Mouse (Mus musculus) brain, embryonic 18.5 days (tissue): ENCODE measurements around the gene Cfap65.

Source experiments
- DNase-seq: peaks from one replicate; pipeline ENCODE4 v3.0.0-alpha.2; 2012; ENCODE audit warnings: low read depth, low spot score

Gene Cfap65

DNA sequence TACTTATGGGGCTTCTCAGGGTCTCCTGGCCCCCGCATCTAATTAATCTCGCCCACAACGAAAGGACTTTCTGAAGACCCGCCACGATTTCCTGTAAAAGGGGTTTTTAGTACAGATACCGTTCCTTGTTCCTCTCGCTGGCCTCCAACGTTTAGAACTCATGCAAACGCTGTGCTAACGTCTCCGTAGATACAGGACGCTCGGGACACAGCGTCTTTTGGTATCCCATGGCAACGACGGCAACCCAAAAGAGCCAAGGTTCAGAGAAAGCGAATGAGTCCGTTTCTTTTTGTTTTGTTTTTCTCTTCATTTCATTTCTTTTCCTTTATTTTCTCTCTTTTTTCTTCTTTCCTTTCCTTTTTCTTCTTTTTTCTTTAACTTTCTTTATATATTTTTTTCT is at the start of gene Cfap65:
Gene Cfap65 (minus strand): TSS at position 198 of the 400 bp plus-strand sequence.
- DNase-seq: peak; percentile 60

DNA sequence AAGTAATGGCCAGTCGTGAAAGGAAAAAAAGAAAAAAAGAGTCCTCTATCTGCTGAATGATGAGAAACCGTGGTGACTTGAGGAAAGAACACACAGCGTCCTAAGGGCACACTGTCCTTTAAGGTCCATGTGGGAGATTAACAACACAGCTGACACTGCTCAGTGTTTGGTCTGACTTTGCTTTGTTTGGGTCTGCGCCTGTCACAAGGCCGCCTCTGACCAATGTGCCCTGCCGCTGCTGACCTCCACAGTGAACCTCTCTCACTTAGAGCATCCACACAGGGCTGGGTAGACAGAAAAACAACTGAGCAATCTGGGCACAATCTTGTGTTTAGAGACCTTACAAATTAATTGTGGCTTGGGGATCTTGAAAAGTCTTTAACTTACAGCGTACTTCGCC is 41.6 kb upstream of the Cfap65 start:
- DNase-seq: no peak

DNA sequence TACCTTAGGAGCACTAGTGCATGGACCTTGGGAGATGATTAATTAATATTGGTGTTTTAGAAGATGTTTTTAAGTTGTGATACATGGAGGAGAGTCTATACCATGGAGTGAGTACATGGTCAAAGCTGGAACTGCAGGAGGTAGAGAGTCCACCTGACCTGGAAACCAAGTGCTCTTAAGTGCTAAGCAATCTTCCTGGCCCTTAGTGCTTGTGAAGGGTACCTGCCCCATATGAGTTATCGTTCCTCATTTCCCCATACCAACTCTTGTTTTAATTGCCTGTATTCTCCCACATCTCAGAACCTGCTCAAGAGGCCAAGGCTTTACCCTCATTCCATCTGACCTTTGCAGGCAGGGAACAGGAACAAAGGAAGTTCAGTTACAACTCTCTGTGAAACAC is 40.5 kb upstream of the Cfap65 start:
- no peak for DNase-seq

DNA sequence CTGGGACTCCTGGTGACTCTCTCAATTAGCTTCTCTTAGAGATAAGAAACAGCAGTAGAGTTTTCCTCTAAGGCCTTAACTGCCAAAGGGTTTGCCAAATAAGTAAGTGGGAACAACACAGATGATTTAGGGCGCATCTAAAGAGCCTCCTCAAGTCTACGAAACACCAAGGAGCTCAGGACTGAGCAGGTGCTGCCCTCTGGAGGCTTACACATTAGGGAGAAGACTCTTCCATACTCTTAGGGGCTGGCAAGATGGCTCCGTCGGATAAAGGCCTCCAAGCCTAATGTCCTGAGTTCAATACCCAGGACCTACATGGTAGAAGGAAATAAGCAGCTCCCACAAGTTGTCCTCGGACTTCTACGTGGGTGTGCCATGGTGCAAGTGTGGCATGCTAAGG is 38.2 kb upstream of the Cfap65 start:
- DNase-seq: no peak

DNA sequence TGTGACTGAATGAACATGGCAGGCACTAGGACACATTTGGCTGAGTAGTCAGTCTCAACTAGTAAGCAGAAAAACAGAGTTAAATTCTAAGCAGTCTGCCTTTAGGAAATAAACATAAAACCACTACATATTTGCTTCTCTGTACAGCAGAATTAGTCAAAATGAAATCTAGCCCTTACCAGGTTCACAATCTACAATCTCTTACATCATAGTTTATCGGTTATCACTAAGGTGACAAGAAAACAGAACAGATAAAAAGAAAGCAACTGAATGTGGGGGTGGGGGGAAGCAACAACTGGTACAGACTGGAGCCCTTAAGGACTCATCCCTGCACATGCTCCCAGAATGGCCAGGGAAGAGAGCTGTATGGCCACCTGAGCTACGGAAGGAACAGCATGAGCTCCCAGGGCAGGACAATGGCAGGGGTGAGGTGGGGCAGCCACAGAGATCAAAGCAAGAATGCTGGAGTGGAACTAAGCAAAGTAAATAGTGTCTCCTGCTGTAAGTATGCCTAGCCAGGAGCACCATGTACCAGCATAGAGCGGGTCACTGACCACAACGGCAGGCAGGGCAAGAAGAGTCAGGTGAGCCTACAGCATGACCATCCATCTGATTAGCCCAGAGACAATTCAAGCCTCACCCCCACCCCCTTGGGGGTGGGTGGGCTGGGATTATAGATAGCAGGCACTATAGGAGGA is 36.1 kb upstream of the Cfap65 start:
- DNase-seq: no peak

DNA sequence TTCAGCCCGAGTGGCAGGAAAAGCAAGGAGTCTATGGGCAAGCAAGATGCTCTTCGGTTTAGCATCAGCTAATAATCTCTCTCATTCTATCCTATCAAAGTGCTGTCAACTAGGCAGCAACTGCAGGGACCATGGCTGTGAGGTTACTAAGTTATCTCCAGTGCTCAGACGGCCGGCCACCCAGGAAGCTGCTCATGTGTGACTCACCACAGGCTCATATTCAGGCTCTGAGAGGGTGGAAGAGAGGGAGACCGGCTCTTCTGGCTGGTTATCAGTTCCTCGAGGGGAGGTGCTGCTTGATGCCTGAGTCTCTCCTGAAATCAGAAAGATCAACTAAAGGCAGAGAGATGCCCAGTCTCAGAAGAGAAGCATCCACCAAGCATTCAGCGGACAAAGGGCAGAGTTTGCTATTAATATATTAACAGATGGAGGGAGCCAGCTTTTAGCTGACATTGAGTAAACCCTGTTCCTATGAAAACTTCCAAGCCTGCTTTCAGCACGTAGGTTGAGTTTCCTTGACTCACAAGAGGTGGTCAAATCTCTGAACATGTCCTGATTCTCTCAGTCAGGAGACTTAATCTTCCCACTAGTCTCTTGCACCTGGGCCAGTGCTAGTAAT is 32.7 kb upstream of the Cfap65 start:
- DNase-seq: no peak

DNA sequence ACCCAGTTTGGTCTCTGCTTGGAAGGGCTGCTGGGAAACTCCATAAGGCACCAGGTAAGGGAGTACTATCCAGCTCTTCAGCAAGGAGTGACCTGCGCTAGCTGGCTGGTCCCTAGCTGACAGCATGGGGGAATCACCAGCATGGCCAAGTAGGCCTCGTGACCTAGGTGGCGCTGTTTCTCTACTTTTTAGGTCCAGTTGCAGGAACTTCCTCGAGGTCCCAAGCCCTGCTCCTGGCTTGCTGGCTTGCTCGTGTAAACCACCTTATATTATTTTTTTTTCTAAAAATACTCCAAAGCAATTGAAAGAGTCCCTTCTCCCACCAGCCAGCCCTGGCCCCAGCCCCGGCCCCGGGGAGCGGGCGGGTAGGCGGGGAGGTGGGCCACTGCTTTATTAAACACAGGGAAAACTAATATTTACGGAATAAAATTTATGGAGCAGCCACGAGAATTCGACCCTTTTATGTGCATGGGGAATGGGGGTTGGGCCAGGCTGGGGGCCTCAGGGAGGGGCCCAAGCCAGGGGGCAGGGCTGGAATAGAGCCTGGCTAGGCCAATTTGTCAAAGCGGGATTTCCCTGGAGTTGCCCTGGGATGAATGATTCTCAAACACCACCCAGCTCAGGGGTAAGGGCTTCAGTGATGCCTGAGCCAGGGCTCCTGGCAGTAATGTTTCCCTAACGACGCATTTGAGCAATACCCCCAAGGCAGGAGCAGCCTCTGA is 29.3 kb upstream of the Cfap65 start:
- DNase-seq: peak; percentile 20

DNA sequence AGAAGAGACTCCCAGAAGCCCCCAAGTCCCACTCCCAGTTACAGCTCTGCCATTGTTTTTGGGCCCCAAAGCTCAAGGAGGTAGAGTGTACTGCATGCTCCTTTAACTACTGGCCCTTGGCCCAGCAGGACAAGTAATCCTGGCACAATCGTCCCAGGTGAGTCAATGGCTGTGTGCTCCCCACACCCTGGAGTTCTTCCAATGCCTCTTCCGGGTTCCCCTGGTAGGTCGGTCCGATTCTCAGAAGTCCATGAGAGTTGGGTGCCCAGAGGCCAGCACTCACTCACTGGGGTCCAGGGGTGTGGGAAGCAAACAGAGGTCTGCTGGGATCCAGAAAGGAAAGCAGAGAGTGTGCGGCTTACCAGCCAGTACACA is 27.4 kb upstream of the Cfap65 start:
- no peak for DNase-seq

DNA sequence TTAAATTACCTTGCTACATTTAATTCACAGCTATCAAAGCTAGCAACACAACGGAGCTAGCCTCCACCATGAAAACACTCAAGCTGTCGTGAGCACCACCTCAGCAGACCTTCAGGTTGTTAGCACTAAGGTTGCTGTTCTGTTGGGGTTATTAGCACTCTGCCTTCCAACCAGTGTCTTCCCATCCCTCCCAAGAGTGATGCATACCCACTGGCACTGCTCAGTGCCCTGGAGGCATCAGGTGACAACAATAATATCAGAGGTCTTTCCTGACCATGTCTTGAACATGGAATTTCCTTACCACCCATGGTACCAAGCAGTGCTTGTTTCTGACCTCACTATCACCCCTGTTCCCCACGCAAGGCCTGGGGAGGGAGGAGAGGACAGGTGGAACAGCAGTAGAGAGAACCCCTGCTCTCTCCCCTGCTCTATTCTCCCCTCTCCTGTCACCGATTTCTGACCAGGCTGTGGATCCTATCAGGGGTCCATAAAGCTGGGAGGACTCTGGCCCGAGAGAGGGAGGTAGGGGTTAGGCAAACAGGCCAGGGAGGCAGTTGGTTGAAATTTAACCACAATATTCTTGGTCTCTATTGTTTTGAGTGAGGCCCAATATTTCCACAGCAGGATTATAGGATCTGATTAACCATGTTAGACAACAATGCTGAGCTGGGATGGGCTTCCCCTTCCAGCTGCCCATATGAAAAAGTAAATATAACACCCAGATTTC is 26.9 kb upstream of the Cfap65 start:
- DNase-seq: no peak

DNA sequence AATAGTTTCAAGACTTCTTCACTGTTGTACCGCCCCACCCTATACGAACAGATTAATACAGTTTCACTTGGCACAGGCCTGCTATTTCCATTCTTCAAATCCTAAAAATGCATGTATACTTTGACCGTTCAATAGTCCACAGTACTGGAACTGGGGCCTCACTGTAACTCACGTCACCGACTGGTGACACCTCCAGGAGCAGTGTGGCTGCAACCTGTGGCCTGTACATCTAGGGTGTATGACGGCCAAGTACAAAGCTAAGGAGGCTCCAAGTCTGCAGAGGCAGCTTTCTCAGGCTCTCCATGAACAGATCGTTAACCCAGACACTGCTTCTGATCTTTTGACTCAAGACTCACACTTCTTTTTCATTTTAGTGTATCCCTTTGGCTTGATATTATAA is 26.3 kb upstream of the Cfap65 start:
- DNase-seq: no peak

DNA sequence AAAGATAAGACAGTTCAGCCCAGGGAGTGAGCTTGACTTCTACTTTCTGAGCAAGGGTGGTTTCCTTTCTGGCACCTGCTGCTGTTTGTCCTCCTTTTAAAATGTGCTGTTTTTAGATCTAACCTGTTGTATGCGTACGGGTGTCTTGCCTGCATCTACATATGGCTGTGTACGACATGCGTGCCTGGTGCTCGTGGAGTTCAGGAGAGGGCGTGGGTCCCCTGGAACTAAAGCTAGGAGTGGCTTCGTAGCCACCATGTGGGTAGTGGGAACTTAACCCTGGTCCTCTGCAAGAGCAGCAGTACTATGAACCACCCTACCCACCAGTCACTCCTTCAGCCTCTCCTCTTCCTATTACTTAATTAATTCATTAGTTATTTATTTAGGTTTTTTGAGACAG is 24.7 kb upstream of the Cfap65 start:
- no peak for DNase-seq

DNA sequence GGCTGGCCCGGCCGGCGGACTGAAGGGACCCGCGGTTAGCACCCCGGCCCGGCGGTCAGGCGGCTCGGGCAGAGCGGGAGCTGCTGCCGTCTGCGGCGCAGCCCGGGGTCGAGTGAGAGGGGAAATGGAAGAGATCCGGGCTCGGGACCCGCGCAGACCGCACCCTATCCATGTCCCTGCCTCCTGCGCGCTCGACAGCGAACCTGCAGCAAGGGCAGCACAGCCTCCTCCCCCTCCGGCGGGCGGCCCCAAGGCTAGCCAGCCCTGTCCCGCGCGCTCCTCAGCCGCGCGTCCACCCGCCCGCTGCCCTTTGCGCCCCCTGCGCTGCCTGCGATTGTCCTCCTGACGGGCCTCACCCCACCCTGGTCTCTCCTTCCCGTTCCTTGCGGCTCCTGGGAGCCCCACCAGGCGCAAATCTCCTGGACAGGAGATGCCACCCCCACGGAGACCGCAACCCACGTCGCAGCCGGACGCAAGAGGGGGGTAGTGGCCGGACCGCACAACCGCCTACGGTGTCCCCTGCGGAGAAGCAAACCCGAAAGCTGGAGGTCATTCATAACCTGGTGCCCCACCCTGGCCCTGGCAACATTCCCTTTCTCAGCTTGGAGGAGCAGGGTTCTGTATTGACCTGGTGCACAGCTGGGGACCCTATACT is 16.3 kb upstream of the Cfap65 start, which contains the start of gene Ihh:
Gene Ihh (minus strand): TSS at position 117 of the 655 bp plus-strand sequence.
- no peak for DNase-seq

DNA sequence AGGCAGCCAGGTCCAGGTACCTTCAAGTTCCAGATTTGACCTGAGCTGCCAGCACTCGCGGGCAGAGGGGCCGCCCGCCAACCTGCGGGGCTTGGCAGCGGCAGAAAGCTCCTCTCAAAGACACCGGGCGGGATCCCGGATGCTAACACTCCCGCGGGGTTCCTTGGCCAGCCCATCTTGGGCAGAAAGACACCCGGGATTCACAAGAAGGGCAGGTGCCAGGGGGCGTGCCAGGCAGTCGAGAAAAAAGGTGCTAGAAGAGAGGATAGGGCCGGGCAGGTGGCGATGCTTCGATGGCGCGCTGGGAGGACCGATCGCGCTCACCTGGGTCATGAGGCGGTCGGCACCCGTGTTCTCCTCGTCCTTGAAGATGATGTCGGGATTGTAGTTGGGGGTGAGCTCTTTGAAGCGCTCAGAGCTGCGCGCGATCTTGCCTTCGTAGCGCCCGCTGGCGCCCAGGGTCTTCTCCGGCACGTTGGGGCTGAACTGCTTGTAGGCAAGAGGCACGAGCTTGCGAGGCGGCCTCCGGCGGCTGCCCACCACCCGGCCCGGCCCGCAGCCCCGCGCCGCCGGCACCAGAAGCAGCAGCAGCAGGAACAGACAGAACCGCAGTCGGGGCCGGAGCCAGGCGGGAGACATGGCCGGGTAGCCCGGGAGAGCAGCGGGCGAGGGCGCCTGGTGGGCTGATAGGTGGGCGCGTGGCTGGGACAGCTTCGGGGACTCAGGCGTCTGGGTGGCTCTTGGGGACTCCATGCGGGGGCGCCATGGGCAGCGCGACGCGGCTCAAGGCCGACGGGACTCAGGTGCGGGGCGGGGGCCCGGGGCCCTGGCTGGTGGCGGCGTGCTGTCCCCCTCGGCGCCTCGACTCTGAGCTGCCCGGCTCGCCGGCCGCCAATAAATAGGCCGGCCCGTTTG is 15.4 kb upstream of the Cfap65 start:
- no peak for DNase-seq

DNA sequence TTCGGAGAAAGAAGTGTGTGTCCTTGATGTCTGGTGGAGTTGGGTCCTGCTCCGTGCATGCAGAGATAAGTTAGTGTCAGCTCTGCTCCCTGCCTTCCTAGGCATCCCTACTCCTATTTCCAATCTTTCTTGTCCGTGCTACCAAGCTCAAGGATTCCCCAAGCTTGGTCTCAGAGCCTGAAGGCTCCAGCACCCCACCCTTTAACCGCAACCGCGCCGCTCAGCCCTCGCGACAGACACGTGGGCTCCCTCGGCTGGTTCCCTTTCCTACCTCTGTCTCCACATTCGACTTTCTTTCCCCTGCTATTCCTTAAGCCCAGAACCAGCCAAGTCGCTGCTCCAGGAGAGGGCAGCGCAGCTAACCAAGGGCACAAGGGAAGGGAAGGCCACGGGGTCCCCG is 14.7 kb upstream of the Cfap65 start:
- no peak for DNase-seq

DNA sequence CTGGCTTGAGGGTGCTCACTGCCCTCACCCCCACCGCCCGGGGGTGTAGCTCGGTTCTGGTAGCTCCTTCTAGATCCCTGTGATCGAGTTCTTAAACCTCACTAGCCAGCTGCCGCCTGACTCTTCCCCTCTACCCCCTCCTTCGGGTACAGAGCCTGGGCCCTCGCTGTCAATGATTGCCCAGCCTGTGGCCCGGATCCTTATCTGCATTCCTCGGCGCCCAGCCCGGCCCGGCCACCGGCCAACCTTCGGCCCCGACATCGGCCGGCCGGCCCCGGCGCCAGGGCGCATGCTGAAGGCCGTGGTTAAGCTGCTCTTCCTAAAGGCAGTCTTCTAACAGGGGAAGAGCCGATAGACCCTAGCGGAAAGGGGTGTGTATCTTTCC is 14.3 kb upstream of the Cfap65 start:
- DNase-seq: no peak

DNA sequence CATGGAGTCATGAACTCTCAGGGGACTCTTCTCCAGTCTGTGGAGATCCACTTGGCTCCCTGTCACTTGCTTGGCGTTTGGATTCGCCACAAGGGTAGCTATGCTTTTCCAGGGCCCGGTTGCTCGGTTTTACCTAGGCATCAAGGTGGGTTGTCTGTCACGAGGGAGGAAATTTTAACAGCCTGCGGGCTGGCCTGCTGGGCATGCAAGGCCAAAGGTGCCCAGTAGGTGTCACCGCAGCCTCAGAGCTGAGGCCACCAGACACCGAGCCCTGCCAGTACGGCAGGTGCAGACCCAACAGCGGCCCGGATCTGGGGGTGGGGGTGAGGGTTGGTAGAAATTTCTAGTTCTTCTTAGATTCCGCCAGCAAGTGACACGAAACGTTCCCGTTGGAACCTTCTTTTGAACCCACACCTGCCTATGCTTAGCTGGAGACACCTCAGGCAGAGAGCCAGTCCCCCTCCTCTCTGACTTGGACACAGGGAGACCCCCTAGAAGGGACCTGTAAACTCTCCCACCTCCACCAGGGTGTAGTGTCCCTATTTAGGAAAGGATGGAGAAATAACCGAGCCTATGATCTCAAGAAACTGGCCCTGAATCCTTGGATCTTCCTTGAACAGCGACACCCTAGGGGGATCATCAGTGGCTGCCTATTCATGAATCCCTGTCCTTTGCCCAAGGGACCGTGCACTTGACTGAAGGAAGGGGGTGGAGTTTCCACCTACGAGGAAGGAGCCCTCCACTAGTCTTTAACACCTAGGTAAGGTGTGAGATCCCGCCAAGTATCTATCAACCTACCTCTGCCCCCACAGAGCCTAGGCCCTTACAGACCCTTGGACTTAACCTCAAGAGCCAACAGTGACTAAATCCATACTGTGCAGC is 13.6 kb upstream of the Cfap65 start:
- no peak for DNase-seq

DNA sequence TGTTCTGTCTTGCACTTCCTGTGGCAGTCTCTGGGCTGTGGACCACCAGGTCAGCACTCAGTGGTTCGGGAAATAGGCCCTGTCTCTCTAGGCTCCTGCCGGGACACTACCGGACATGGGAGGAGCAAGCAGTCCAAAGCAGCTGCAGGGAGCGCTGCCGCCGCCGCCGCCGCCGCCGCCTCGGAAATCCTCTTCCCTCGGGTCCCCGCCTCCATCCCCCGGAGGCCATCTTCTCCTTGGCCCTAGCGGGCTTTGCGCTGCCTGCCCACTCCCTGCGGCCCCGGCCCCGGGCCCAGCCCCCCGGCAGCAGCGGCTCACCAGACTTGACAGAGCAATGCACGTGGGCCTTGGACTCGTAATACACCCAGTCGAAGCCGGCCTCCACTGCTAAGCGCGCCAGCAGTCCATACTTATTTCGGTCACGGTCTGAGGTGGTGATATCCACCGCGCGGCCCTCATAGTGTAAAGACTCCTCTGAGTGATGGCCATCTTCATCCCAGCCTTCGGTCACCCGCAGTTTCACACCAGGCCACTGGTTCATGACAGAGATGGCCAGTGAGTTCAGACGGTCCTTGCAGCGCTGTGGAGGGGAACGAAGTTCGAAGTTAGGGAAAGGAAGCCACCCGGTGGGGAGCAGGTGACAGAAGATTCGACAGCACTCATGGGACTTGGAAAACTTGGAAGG is 12.7 kb upstream of the Cfap65 start:
- DNase-seq: no peak

DNA sequence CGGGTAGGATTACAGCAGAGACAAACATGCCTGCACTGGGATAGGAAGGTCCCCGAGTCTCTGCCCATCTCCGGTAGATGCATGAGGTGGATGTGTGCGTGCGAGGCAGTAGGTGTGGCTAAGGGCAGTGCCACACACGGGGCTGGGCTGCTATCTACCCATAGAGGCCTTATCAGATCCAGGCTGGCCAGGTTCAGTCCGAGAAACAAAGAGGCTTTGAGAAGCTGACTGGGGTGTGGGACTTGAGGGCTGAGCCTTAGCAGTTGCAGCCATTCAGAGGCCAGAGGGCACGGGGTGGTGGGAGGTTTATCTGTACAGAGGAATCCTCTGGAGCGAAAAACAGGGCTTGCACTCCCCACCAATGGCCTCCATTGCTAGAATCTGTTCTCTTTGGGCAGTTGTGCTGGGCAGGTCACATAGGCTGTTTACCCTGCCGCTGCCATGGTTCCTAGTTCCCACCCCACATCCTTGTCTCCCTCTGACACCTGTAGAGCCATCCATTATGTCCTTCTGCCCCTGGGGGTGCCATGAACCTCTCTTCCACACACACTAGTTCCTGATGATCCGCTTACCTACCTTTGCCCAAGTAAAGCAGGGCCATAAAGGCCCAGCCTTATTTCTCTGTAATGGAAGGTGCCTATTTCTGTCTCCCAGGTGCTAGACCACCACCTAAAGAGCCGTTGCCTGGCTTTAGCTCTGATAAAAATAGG is 6.4 kb upstream of the Cfap65 start:
- DNase-seq: no peak

DNA sequence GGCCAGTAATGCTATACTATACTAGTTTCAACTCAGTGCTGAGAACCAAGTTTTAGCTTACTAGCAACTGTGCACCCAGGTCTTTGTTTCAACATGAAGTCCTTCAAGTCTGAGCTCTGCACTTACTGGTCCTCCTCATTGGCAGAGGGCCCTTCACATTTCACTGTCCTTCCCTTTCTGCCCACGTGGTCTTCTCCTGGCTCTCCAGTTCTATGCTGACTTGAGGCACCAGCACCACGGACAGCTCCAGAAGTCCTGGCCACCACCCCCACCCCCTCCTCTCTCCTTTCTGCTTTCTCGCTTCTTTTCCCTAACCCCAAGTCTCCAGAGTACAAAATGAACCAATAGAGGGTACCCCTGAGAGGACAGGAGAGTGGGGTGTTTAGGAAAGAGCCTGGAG is 4.4 kb upstream of the Cfap65 start:
- DNase-seq: no peak
